Mouse (Mus musculus) ES-E14 (cell line): ENCODE measurements around the gene Cd80. TPM values are rescaled to one million over a fixed set of nuclear protein-coding genes. Genes with fewer than 3 reads are reported as not detected.
"Not testable (repeated sequence)": the region's sequence is repeated elsewhere in the genome, so short reads cannot be mapped to it uniquely, and the experiment has no call there.

Source experiments
- DNase-seq: peaks from one replicate; pipeline ENCODE4 v3.0.0-alpha.2; 2013; ENCODE audit warnings: low read depth, low spot score
- H3K27ac ChIP-seq: 2 replicates; pipeline ENCODE4 v1.5.1; 2012; ENCODE audit warnings: low read depth, mild to moderate bottlenecking, low read length, moderate library complexity, mixed read lengths; ENCODE audit not compliant: poor library complexity, insufficient read depth, severe bottlenecking
- H3K36me3 ChIP-seq: 2 replicates; pipeline ENCODE4 v1.6.1; 2012; ENCODE audit warnings: mild to moderate bottlenecking, low read length, moderate library complexity, mixed read lengths; ENCODE audit not compliant: control insufficient read depth, poor library complexity, insufficient read depth, severe bottlenecking
- H3K4me1 ChIP-seq, 2 experiments: fragments of 150-350 bp in 1 of 2; sonication (generic) in 1 of 2; 2 replicates each; pipeline ENCODE4 v1.6.1; 2012; ENCODE audit warnings: low read length in 2 of 2, mild to moderate bottlenecking in 1 of 2, mixed read lengths in 1 of 2; ENCODE audit not compliant: control insufficient read depth in 2 of 2, insufficient read depth in 2 of 2, poor library complexity in 1 of 2
- H3K4me3 ChIP-seq, 2 experiments: fragments of 150-350 bp in 1 of 2; sonication (generic) in 1 of 2; 2 replicates each; pipeline ENCODE4 v1.5.1; 2012; ENCODE audit warnings: low read length in 2 of 2, low read depth in 1 of 2, mild to moderate bottlenecking in 1 of 2, mixed read lengths in 1 of 2; ENCODE audit not compliant: insufficient read depth in 1 of 2, poor library complexity in 1 of 2, severe bottlenecking in 1 of 2
- H3K9ac ChIP-seq: 2 replicates; pipeline ENCODE4 v1.6.1; 2012; ENCODE audit warnings: low read depth, mild to moderate bottlenecking, low read length, mixed read lengths; ENCODE audit not compliant: poor library complexity, insufficient read depth, severe bottlenecking
- H3K9me3 ChIP-seq: fragments of 150-350 bp; sonication (generic); 2 replicates; pipeline ENCODE4 v1.6.1; 2012; ENCODE audit warnings: low read depth, mild to moderate bottlenecking, low read length; ENCODE audit not compliant: control insufficient read depth, insufficient read depth
- CHD2 ChIP-seq: IDR thresholded peaks from 2 replicates; pipeline ENCODE4 v1.6.1; 2014; ENCODE audit warnings: mild to moderate bottlenecking, low read depth, low read length, inconsistent platforms
- HCFC1 ChIP-seq: IDR thresholded peaks from 2 replicates; pipeline ENCODE4 v1.6.1; 2012; ENCODE audit warnings: low read length, inconsistent platforms, borderline replicate concordance; ENCODE audit not compliant: insufficient read depth
- MAFK ChIP-seq: IDR thresholded peaks from 2 replicates; pipeline ENCODE4 v1.6.1; 2014; ENCODE audit warnings: mild to moderate bottlenecking, low read depth, low read length, inconsistent platforms; ENCODE audit not compliant: insufficient read depth
- ZC3H11A ChIP-seq: IDR thresholded peaks from 2 replicates; pipeline ENCODE4 v1.6.1; 2012; ENCODE audit warnings: low read depth, mild to moderate bottlenecking, inconsistent platforms, low read length, borderline replicate concordance
- ZNF384 ChIP-seq: IDR thresholded peaks from 2 replicates; pipeline ENCODE4 v1.6.1; 2012; ENCODE audit warnings: low read depth, low read length, inconsistent platforms
- in situ Hi-C, 2 experiments: fragments of 600-800 bp; cut with MboI; formaldehyde crosslinking; loops; one replicate each; pipeline ENCODE4 v1.15.1; 2025; ENCODE audit warnings: low sequenced_read_pairs in 2 of 2, inconsistent platforms in 1 of 2; ENCODE audit not compliant: unreplicated experiment in 2 of 2
- total RNA-seq: library from RNA; depleted of rRNA; stranded (reverse); fragments of 300-350 nt; gene quantifications from 2 replicates; pipeline ENCODE4 v1.2.3, GENCODE M21; 2012

Gene Cd80
- total RNA-seq, 1 experiment = 11.1 TPM

GRCm38 (mm10) chr16:38475681-38476311 lies 20.4 kb downstream of the Cd80 start:
- H3K4me3 ChIP-seq = peak overlapping the region; percentile 47 to 61; a peak in 3 of 4 replicates
- in situ Hi-C loops = loop anchor here in 1 of 2 experiments (25.0 kb wide), 1 partner anchor 538 kb away; no protein-coding TSS in a partner anchor

GRCm38 (mm10) chr16:38476312-38477240 lies 21.2 kb downstream of the Cd80 start:
- no peaks in the 10 kb centered on the region for H3K36me3 ChIP-seq
- in situ Hi-C loops = loop anchor here in 1 of 2 experiments (25.0 kb wide), 1 partner anchor 539 kb away; no protein-coding TSS in a partner anchor
- peak overlapping the region; percentile 61; the same call in 1 of the 2 replicates for H3K27ac ChIP-seq

More at GRCm38 (mm10) chr16:38475681-38476311, 20.4 kb downstream of the Cd80 start:
- TF ChIP-seq ZNF384 (peak; percentile 53), CHD2 (no peak)
- Histone ChIP-seq H3K4me1 (peaks cover 5 to 11% of the 10 kb centered on the region in 2 experiments), H3K9me3 (no peaks in the 10 kb centered on the region), H3K27ac (no peak overlapping the region; the same call in 1 of the 2 replicates), H3K36me3 (no peaks in the 10 kb centered on the region), H3K9ac (peak overlapping the region; percentile 38; the same call in 1 of the 2 replicates)
- DNase-seq = no peak

GRCm38 (mm10) chr16:38477241-38477608 lies 21.9 kb downstream of the Cd80 start:
- not testable (repeated sequence) for DNase-seq, H3K9me3 ChIP-seq, H3K27ac ChIP-seq, H3K4me1 ChIP-seq, H3K36me3 ChIP-seq
- in situ Hi-C loops = loop anchor here in 1 of 2 experiments (25.0 kb wide), 1 partner anchor 540 kb away; no protein-coding TSS in a partner anchor
- Histone ChIP-seq H3K4me3 (peak overlapping the region; percentile 12 to 61; a peak in 2 of 4 replicates), H3K9ac (peak overlapping the region; percentile 49; the same call in 1 of the 2 replicates)

More at GRCm38 (mm10) chr16:38476312-38477240, 21.2 kb downstream of the Cd80 start:
- peaks cover 2 to 9% of the 10 kb centered on the region in 2 experiments; a peak in 3 of 4 replicates for H3K4me1 ChIP-seq
- no peak for DNase-seq
- H3K9ac ChIP-seq = peak overlapping the region; percentile 49; the same call in 1 of the 2 replicates
- peak overlapping the region; percentile 47 to 61 for H3K4me3 ChIP-seq
- no peaks in the 10 kb centered on the region for H3K9me3 ChIP-seq
- TF ChIP-seq MAFK (peak; percentile 44; the same call in 1 of the 2 replicates), ZC3H11A (no peak), CHD2 (no peak)

- in situ Hi-C loops = loop anchor here in 1 of 2 experiments (25.0 kb wide), 1 partner anchor 541 kb away; no protein-coding TSS in a partner anchor
- DNase-seq = no peak
- Histone ChIP-seq H3K4me1 (peaks cover 0 to 5% of the 10 kb centered on the region in 2 experiments; a peak in 3 of 4 replicates), H3K9ac (no peak overlapping the region), H3K36me3 (no peaks in the 10 kb centered on the region), H3K9me3 (no peaks in the 10 kb centered on the region), H3K27ac (no peak overlapping the region), H3K4me3 (no peak overlapping the region)
- TF ChIP-seq MAFK = no peak
- no peak for TF ChIP-seq ZC3H11A
- no peak for TF ChIP-seq CHD2
- no peak for TF ChIP-seq ZNF384
- TF ChIP-seq HCFC1 = no peak
These were observed 22.9 kb downstream of the Cd80 start for GRCm38 (mm10) chr16:38478296-38478695.
